ENCODE assay signal across 27 mouse cellular contexts in genomic region chr3:146145501-146145900, GRCm38 (mm10). TPM values are rescaled to one million over a fixed set of nuclear protein-coding genes. Genes with fewer than 3 reads are reported as not detected.
DNase-seq lines count a peak whose midpoint lies in the region; ATAC-seq and TF ChIP-seq lines count a peak whose summit lies in the region.
"Had no signal": no experiment of that assay in that cellular context is flagged by ENCODE, and none has a peak within 500 bp of the region (broad histone marks: within the 10 kb centered on the region; RNA-seq: fewer than 3 reads in every experiment).

No protein-coding gene starts in this region.

- H3K36me3 ChIP-seq in kidney, adult 2 months (ENCODE audit: control insufficient read depth, insufficient read depth, low read length): no peaks in the 10 kb centered on the region
- H3K36me3 ChIP-seq: embryonic facial prominence, embryonic 13.5 days; heart, embryonic 13.5 days; limb, embryonic 15.5 days had no signal

- H3K4me3 ChIP-seq in kidney, adult 2 months (ENCODE audit: insufficient read depth, low read depth, low read length): no peak overlapping the region
- H3K4me3 ChIP-seq: embryonic facial prominence, embryonic 13.5 days; gastrocnemius, adult 2 months; heart, embryonic 13.5 days; limb, embryonic 15.5 days; megakaryocyte, embryonic 14.5 days had no signal

- H3K27ac ChIP-seq in kidney, adult 2 months (ENCODE audit: insufficient read depth, low read depth, low read length): no peak overlapping the region
- H3K27ac ChIP-seq: embryonic facial prominence, embryonic 13.5 days; gastrocnemius, adult 2 months; heart, embryonic 13.5 days; limb, embryonic 15.5 days had no signal

- peak; percentile 14 for DNase-seq in kidney, adult 2 months
- DNase-seq in kidney, adult 18-20 months: no peak
- DNase-seq in B cell, adult 2 months: peak; percentile 35 to 41
- peak; percentile 33 for DNase-seq in T-cell, adult 2 months (ENCODE audit: low spot score)
- peak; percentile 67 for DNase-seq in naive thymus-derived CD4-positive, alpha-beta T cell, adult 2 months (ENCODE audit: low read depth)
- no peak for DNase-seq in left cerebral cortex, adult 11 months (ENCODE audit: low spot score)
- DNase-seq in cerebellum, postnatal 14 days: no peak
- DNase-seq: adrenal gland, postnatal 14 days; cerebellum, adult 2 months; forebrain, postnatal 0 days; gastrocnemius, adult 2 months; heart, postnatal 4 days; kidney, postnatal 4 days; lung, adult 2 months; thymus, postnatal 4 days had no signal

- H3K4me1 ChIP-seq in kidney, adult 2 months (ENCODE audit: control insufficient read depth, insufficient read depth, low read length): 0 out of 2 replicates have a peak, but pooled peaks cover 4% of the 10 kb centered on the region

- ATAC-seq in erythroblast, adult 5-6 weeks (replicated peaks; ENCODE audit: low FRiP score, poor library complexity, severe bottlenecking): no peak
- ATAC-seq: forebrain, postnatal 0 days; intestine, embryonic 16.5 days; midbrain, embryonic 16.5 days had no signal

- H3K27me3 ChIP-seq in kidney, adult 2 months (replicated peaks; ENCODE audit: control insufficient read depth, insufficient read depth, low read length): 0 out of 2 replicates have a peak, but pooled peaks cover 2% of the 10 kb centered on the region
- H3K27me3 ChIP-seq: limb, embryonic 15.5 days had no signal

- no peak; the same call in 1 of the 2 replicates for TF ChIP-seq CTCF in kidney, adult 2 months (conservative IDR thresholded peaks at IDR 0.05; ENCODE audit: insufficient read depth, insufficient read length, low read depth, low read length)

- 55% methylated on average over 5 of the region's 5 CpGs for WGBS in kidney, adult 2 months

- TF ChIP-seq POLR2A in kidney, adult 2 months (IDR thresholded peaks at IDR 0.05; ENCODE audit: low read depth, low read length): no peak

RNA-seq across cellular contexts. Expression of gene Mcoln2, which starts 4.1 kb away (rescaled TPM):
- 3.2 and 3.5 TPM in 2 replicates for polyA plus RNA-seq in kidney, adult 2 months (2012; rRNA removed)
- 0.63 TPM in 1 of 2 replicates, not detected in the other for total RNA-seq in erythroblast, adult 5-6 weeks (2015; ENCODE audit: low replicate concordance)
- total RNA-seq in erythroblast, adult 5-6 weeks (2017; ENCODE audit: low replicate concordance): not detected in 2 replicates
- total RNA-seq: layer of hippocampus, postnatal 14 days; left cerebral cortex, postnatal 14 days had no signal
- polyA plus RNA-seq: cortical plate, adult 2 months had no signal

RNA-seq across cellular contexts. Expression of gene Mcoln3, which starts 28.3 kb away (rescaled TPM):
- polyA plus RNA-seq in kidney, adult 2 months (2012; rRNA removed): 17.3 and 17.9 TPM in 2 replicates
- total RNA-seq in erythroblast, adult 5-6 weeks (2015; ENCODE audit: low replicate concordance): not detected in 2 replicates
- 0.28 TPM in 1 of 2 replicates, not detected in the other for total RNA-seq in erythroblast, adult 5-6 weeks (2017; ENCODE audit: low replicate concordance)
- total RNA-seq: adrenal gland, postnatal 14 days; gastrocnemius, adult 2 months; granulocyte monocyte progenitor cell, adult 5-6 weeks; left cerebral cortex, postnatal 14 days had no signal
- polyA plus RNA-seq: cortical plate, adult 2 months had no signal

RNA-seq across cellular contexts. Expression of gene Wdr63, which starts 37.6 kb away (rescaled TPM):
- 0.10 TPM in 1 of 2 replicates, not detected in the other for polyA plus RNA-seq in kidney, adult 2 months (2012; rRNA removed)
- total RNA-seq in erythroblast, adult 5-6 weeks (2015; ENCODE audit: low replicate concordance): not detected in 2 replicates
- not detected in 2 replicates for total RNA-seq in erythroblast, adult 5-6 weeks (2017; ENCODE audit: low replicate concordance)
- total RNA-seq: gastrocnemius, adult 2 months; granulocyte monocyte progenitor cell, adult 5-6 weeks had no signal
- polyA plus RNA-seq: heart, embryonic 13.5 days; intestine, embryonic 16.5 days; limb, embryonic 15.5 days; spleen, adult 2 months had no signal

Comparison
In these comparisons a context has a peak if more than half of its experiments do, and no peak if none do; other contexts are left out.
1. DNase-seq: peak in kidney, adult 2 months (single experiment), B cell, adult 2 months (2 of 2), T-cell, adult 2 months (single experiment) and naive thymus-derived CD4-positive, alpha-beta T cell, adult 2 months (single experiment); none in kidney, adult 18-20 months (single experiment), left cerebral cortex, adult 11 months (single experiment) and cerebellum, postnatal 14 days (0 of 2).